Mouse (Mus musculus): ENCODE results near the gene Aars. TPM values are rescaled to one million over a fixed set of nuclear protein-coding genes. Genes with fewer than 3 reads are reported as not detected.

The Aars gene
- polyA plus RNA-seq, 1 experiment = 28.7 TPM

DNA sequence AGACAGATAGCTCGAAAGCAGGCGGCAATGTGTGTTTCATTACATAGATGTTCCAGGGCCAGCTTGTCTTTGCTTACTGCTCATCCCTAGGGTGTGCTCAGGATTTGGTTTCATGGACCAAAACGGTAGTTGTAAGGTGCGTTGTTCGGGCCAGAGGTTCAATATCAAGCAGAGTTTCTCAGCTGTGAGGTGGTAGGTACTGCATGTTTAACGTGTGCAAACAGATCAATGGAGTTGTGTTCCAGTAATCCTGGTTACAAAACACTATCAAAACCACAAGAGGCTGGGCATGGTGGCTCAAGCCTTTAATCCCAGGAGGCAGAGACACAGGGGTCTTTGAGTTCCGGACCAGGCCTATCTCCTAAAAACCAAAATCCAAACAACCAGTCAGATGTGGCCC, 16.2 kb downstream of the Aars start:
- DNase-seq = no peak
- Histone ChIP-seq H3K4me1 (ENCODE audit: control insufficient read depth, insufficient read depth, low read length) (no peaks in the 10 kb centered on the region), H3K4me3 (replicated peaks; ENCODE audit: extremely low read depth, low read depth, low read length) (no peak overlapping the region)
- 96% methylated on average over 7 of the region's 7 CpGs for WGBS
- TF ChIP-seq CTCF (IDR thresholded peaks at IDR 0.05; ENCODE audit: insufficient read depth, low read length) (no peak), POLR2A (IDR thresholded peaks at IDR 0.05; ENCODE audit: borderline replicate concordance, extremely low read depth, low read depth, low read length) (no peak)

DNA sequence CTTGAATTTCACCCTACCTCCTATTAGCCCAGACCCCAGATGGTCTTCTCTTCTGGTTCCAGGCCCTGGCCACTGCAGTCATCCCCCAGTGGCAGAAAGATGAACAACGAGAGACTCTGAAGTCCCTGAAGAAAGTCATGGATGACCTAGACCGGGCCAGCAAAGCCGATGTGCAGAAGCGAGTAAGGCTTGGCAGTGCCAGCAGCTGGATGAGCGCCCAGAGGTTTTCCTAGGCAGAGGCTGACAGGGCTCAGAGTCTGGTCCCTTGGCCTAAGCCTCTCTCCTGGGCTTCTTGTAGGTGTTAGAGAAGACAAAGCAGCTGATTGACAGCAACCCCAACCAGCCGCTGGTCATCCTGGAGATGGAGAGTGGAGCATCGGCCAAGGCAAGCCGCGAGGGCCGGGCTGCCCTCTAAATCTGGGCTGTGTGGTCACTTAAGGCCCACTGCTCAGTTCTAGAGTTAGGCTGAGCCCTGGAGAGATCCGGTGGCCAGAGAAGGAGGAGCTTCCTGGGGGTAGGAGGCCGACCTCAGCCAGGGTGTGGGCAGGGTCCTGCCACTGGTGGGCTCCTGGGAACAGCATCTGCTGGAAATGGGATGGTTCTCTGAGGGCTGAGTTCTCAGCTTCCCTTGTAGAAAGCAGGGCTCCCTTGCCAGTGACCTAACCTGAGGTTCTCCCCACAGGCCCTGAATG, 21.0 kb downstream of the Aars start:
- WGBS = 82% methylated on average over 12 of the region's 12 CpGs
- Histone ChIP-seq H3K4me3 (replicated peaks; ENCODE audit: extremely low read depth, low read depth, low read length) (no peak overlapping the region), H3K4me1 (ENCODE audit: control insufficient read depth, insufficient read depth, low read length) (no peaks in the 10 kb centered on the region; the same call in 1 of the 2 replicates)
- TF ChIP-seq CTCF (IDR thresholded peaks at IDR 0.05; ENCODE audit: insufficient read depth, low read length) = no peak
- no peak for TF ChIP-seq POLR2A (IDR thresholded peaks at IDR 0.05; ENCODE audit: borderline replicate concordance, extremely low read depth, low read depth, low read length)
- DNase-seq = no peak

DNA sequence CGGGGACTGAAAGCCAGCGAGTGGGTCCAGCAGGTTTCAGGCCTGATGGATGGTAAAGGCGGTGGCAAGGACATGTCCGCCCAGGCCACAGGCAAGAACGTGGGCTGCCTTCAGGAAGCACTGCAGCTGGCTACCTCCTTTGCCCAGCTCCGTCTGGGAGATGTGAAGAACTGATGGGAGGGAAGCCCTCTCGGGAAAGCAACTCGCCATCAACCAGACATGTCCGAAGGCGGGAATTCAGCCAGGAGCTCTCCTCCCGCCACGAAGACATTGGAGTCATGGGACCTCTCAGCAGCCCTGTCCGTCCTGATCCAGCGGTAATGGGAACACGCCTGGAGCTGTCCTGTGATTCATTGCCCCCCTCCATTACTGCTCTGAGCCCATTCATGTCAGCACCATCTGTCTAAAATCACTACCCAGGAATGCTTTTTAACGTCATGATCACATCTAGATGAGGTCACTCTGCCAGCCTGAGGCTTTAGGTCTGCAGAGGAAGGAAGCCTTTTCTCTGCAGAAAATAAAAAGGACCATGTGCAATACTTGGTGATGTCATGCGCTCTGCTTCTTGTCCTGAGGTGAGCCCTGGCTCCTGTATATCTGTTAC, 22.2 kb downstream of the Aars start:
- no peak overlapping the region for H3K4me3 ChIP-seq (replicated peaks; ENCODE audit: extremely low read depth, low read depth, low read length)
- TF ChIP-seq CTCF (IDR thresholded peaks at IDR 0.05; ENCODE audit: insufficient read depth, low read length) (no peak), POLR2A (IDR thresholded peaks at IDR 0.05; ENCODE audit: borderline replicate concordance, extremely low read depth, low read depth, low read length) (no peak)
- DNase-seq = no peak
- WGBS = 85% methylated on average over 17 of the region's 17 CpGs
- no peaks in the 10 kb centered on the region; the same call in 1 of the 2 replicates for H3K4me1 ChIP-seq (ENCODE audit: control insufficient read depth, insufficient read depth, low read length)

DNA sequence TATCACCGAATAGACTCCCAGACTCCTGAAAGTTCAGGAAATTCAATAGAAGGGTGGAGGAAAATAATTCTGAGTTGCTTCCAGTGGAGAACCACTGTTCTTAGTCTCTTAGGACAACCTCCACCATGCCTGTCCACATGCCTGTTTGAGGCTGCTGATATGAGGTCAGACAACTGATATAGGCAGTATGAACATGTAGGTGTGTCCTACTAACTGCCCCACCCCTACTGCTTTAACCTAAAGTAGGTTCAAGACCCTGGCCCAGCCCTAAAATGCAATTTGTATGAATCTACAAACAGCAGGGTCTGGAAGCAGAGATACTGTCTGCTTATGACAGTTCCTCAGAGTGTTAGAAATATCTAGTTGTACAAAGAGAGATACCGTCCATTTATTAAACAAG, 22.7 kb downstream of the Aars start:
- no peak for DNase-seq
- 70% methylated on average over 2 of the region's 2 CpGs for WGBS
- TF ChIP-seq POLR2A (IDR thresholded peaks at IDR 0.05; ENCODE audit: borderline replicate concordance, extremely low read depth, low read depth, low read length) (no peak), CTCF (IDR thresholded peaks at IDR 0.05; ENCODE audit: insufficient read depth, low read length) (no peak)
- no peak overlapping the region for H3K4me3 ChIP-seq (replicated peaks; ENCODE audit: extremely low read depth, low read depth, low read length)
- no peaks in the 10 kb centered on the region; the same call in 1 of the 2 replicates for H3K4me1 ChIP-seq (ENCODE audit: control insufficient read depth, insufficient read depth, low read length)

DNA sequence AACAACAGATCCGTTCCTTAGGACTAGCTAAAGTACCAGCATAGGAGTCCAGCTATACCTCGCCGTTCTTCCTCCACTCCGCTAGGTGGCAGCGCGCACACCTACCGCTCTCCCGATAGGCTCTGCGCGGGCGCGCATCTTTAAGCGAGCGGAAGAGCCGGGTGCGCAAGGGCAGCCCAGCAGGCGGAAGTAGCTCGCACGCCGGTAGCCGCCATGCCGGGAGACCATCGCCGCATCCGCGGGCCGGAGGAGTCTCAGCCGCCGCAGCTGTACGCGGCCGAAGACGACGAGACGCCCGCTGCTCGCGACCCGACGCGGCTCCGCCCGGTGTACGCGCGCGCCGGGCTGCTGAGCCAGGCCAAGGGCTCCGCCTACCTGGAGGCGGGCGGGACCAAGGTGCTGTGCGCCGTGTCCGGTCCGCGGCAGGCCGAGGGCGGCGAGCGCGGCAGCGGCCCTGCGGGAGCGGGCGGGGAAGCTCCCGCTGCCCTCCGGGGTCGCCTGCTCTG, 23.3 kb downstream of the Aars start, which contains the start of gene Exosc6:
Gene Exosc6 (plus strand): TSS at position 182 of the 506 bp plus-strand sequence.
- TF ChIP-seq POLR2A (IDR thresholded peaks at IDR 0.05; ENCODE audit: borderline replicate concordance, extremely low read depth, low read depth, low read length) = no peak
- TF ChIP-seq CTCF (IDR thresholded peaks at IDR 0.05; ENCODE audit: insufficient read depth, low read length) = peak; percentile 91
- Histone ChIP-seq H3K4me1 (ENCODE audit: control insufficient read depth, insufficient read depth, low read length) (no peaks in the 10 kb centered on the region; the same call in 1 of the 2 replicates), H3K4me3 (replicated peaks; ENCODE audit: extremely low read depth, low read depth, low read length) (peak within 1 kb of the TSS; percentile 81)
- DNase-seq = peak; percentile 91
- under 1% methylated on average over 68 of the region's 68 CpGs for WGBS

DNA sequence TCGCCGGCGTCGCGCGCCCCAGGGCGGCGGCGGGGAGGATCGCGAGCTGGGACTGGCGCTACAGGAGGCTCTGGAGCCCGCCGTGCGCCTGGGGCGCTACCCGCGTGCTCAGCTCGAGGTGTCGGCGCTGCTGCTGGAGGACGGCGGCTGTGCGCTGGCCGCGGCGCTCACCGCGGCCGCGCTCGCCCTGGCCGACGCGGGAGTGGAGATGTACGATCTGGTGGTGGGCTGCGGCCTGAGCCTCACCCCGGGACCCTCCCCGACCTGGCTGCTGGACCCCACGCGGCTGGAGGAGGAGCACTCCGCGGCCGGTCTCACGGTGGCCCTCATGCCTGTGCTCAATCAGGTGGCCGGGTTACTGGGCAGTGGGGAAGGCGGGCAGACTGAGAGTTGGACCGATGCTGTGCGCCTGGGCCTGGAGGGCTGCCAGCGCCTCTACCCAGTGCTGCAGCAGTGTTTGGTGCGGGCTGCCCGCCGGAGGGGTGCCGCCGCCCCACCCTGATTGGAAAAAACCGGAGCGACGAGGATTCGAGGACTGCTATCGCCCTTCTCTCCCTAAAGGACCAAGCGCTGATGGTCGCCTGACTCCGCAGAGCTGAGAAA, 23.8 kb downstream of the Aars start:
- TF ChIP-seq CTCF (IDR thresholded peaks at IDR 0.05; ENCODE audit: insufficient read depth, low read length) = no peak
- no peak for TF ChIP-seq POLR2A (IDR thresholded peaks at IDR 0.05; ENCODE audit: borderline replicate concordance, extremely low read depth, low read depth, low read length)
- Histone ChIP-seq H3K4me3 (replicated peaks; ENCODE audit: extremely low read depth, low read depth, low read length) (peak overlapping the region; percentile 81), H3K4me1 (ENCODE audit: control insufficient read depth, insufficient read depth, low read length) (peaks cover 2% of the 10 kb centered on the region; the same call in 1 of the 2 replicates)
- DNase-seq = peak; percentile 22
- WGBS = under 1% methylated on average over 63 of the region's 63 CpGs

DNA sequence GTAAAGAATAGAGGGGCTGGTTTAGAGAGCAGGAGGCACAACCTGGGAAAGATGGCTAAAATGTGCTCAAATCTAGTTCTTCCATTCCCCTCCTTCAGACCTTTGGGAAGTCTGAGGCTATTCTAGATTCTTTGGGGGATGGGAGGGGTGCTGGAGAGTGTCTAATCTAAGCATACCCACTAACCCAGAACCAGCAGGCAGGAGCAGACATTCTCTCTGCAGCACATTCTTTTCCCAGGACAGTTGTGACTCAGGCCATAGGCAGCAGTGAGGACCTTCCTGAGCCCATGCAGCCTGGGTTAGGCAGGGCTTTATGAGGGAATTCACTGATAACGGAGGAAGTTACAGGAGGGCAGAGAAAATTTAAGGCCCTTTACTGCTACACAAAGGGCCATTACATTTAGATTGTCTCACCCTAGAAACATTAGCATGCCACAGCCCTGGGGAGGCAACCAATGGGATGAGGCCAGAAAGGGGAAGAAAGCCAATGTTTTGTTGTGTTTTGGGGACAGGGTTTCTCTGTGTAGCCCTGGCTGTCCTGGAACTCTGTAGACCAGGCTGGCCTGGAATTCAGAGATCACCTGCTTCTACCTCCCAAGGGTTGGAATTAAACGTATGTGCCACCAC, 26.1 kb downstream of the Aars start:
- TF ChIP-seq POLR2A (IDR thresholded peaks at IDR 0.05; ENCODE audit: borderline replicate concordance, extremely low read depth, low read depth, low read length) = no peak
- no peak for TF ChIP-seq CTCF (IDR thresholded peaks at IDR 0.05; ENCODE audit: insufficient read depth, low read length)
- H3K4me1 ChIP-seq (ENCODE audit: control insufficient read depth, insufficient read depth, low read length) = peaks cover 3% of the 10 kb centered on the region; the same call in 1 of the 2 replicates
- DNase-seq = no peak
- H3K4me3 ChIP-seq (replicated peaks; ENCODE audit: extremely low read depth, low read depth, low read length) = no peak overlapping the region
- 82% methylated on average over 2 of the region's 2 CpGs for WGBS

DNA sequence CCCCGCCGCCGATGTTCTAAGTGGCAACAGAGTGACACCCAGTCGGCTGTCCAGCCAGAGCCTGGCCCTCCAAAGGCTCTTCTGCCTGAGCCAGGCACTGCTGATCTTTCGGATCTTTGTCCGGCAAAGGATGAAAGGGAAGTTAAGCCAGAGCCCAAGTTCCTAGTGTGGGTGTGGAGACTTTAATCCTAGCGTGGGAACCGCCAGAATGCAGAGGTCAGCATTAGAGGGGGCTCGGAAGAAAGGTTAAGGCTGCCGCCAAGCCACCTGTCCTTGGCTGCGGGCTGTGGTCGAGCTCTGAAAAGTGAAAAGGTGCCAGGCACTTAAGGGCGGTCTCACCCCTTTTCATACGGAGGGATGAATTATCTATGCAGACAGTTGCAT, 28.7 kb downstream of the Aars start:
- WGBS = 3% methylated on average over 14 of the region's 14 CpGs
- Histone ChIP-seq H3K4me3 (replicated peaks; ENCODE audit: extremely low read depth, low read depth, low read length) (peak overlapping the region; percentile 89), H3K4me1 (ENCODE audit: control insufficient read depth, insufficient read depth, low read length) (peaks cover 3% of the 10 kb centered on the region; the same call in 1 of the 2 replicates)
- no peak for DNase-seq
- no peak for TF ChIP-seq POLR2A (IDR thresholded peaks at IDR 0.05; ENCODE audit: borderline replicate concordance, extremely low read depth, low read depth, low read length)
- TF ChIP-seq CTCF (IDR thresholded peaks at IDR 0.05; ENCODE audit: insufficient read depth, low read length) = no peak

All from lung, adult 2 months (tissue).